Mouse (Mus musculus) lung, adult 2 months (tissue): ENCODE data around the gene Rhob.

ENCODE experiments used
- CTCF ChIP-seq: fragments of 200-500 bp; IDR thresholded peaks from 2 replicates; pipeline ENCODE4 v1.5.1; 2011; ENCODE audit warnings: mild to moderate bottlenecking, low read length, control low read depth; ENCODE audit not compliant: insufficient read depth
- POLR2A ChIP-seq: fragments of 200-500 bp; IDR thresholded peaks from 2 replicates; pipeline ENCODE4 v1.6.1; 2011; ENCODE audit warnings: low read depth, mild to moderate bottlenecking, control low read depth, low read length, borderline replicate concordance; ENCODE audit errors: extremely low read depth

GRCm38 (mm10) chr12:8501571-8502305, 1.9 kb upstream of the Rhob start:
- TF ChIP-seq POLR2A (no peak), CTCF (no peak)
